Mouse (Mus musculus) liver, embryonic 12.5 days (tissue): Measurements from ENCODE around the gene Dpy19l2. TPM values are rescaled to one million over a fixed set of nuclear protein-coding genes. Genes with fewer than 3 reads are reported as not detected.

Experiments
- ATAC-seq: fragments of 200-750 bp; cut with Nextera tagmentation; 2 replicates; pipeline ENCODE4 v1.8.0; 2017; ENCODE audit warnings: moderate number of reproducible peaks, mild to moderate bottlenecking, moderate library complexity
- H3K27ac ChIP-seq: fragments of 300-500 bp; sonication (generic); 2 replicates; pipeline ENCODE4 v1.5.1; 2016; ENCODE audit warnings: mild to moderate bottlenecking
- H3K27me3 ChIP-seq: fragments of 300-500 bp; sonication (generic); replicated peaks from 2 replicates; pipeline ENCODE4 v1.6.1; 2016; ENCODE audit warnings: mild to moderate bottlenecking, moderate library complexity
- H3K36me3 ChIP-seq: fragments of 300-500 bp; sonication (generic); 2 replicates; pipeline ENCODE4 v1.6.1; 2016; ENCODE audit warnings: mild to moderate bottlenecking, moderate library complexity
- H3K4me1 ChIP-seq: fragments of 300-500 bp; sonication (generic); 2 replicates; pipeline ENCODE4 v1.6.1; 2016
- H3K4me2 ChIP-seq: fragments of 300-500 bp; sonication (generic); 2 replicates; pipeline ENCODE4 v1.6.1; 2016; ENCODE audit warnings: mild to moderate bottlenecking, moderate library complexity
- H3K4me3 ChIP-seq: fragments of 300-500 bp; sonication (generic); 2 replicates; pipeline ENCODE4 v1.5.1; 2016; ENCODE audit warnings: mild to moderate bottlenecking, moderate library complexity
- H3K9ac ChIP-seq: fragments of 300-500 bp; sonication (generic); 2 replicates; pipeline ENCODE4 v1.6.1; 2016; ENCODE audit warnings: mild to moderate bottlenecking, moderate library complexity
- H3K9me3 ChIP-seq: fragments of 300-500 bp; sonication (generic); replicated peaks from 2 replicates; pipeline ENCODE4 v1.6.1; 2016; ENCODE audit warnings: mild to moderate bottlenecking, moderate library complexity
- WGBS: fragments of 180-500 bp; shearing (Covaris S2); methylation state at CpG from one replicate; pipeline ENCODE4 v1.1.7; 2016; ENCODE audit not compliant: insufficient replicate concordance; 5-methylcytosine and 5-hydroxymethylcytosine counted together
- polyA plus RNA-seq: library from polyadenylated mRNA; unstranded; fragments of >200 nt; fragmentation: Nextera tagmentation; extraction: Ambion mirVana; gene quantifications from 2 replicates; pipeline ENCODE4 v1.2.1, GENCODE M21; 2016

Dpy19l2 gene
- polyA plus RNA-seq, 1 experiment from 2014 or later, result 0.06 TPM

DNA sequence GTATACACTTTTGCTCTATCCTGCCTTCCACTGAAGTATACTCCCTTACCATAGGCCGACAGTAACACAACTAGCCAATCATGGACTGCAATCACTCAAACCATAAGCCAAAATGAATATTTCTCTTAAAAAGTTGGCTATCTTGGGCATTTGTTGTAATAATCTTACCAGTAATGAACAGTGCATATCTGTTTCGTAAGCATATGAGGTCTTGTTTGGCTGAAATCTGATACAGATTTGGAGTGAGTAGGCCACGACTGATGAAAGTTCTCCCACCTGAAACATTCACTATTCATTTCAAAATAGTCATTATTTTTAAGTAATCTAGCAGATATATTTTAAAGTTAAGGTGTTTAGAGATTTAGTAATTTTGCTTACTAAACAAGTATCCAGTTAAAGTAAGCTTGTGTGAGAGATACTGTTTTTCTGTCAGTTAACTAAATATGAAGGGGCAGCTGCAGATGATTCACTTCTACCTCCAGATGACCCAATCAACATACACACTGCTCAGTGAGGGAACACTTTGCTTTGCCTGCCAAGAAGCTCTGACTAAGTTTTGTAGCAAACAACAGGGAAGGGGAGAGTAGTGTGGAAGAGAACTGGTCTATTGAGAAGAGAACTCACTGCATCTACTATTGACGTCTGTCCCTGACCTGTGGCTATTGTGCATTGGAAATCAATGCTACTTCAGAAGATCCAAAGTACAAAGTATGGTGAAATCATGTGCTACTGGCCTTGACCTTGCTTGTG is 184.5 kb downstream of the Dpy19l2 start:
- WGBS, result 74% methylated on average over 4 of the region's 4 CpGs
- H3K27ac ChIP-seq, result no peak overlapping the region
- no peak for ATAC-seq
- H3K4me3 ChIP-seq, result no peak overlapping the region
- no peaks in the 10 kb centered on the region for H3K36me3 ChIP-seq
- no peak overlapping the region for H3K4me2 ChIP-seq
- H3K9ac ChIP-seq, result no peak overlapping the region
- H3K27me3 ChIP-seq, result no peaks in the 10 kb centered on the region
- no peaks in the 10 kb centered on the region for H3K4me1 ChIP-seq
- H3K9me3 ChIP-seq, result no peaks in the 10 kb centered on the region

DNA sequence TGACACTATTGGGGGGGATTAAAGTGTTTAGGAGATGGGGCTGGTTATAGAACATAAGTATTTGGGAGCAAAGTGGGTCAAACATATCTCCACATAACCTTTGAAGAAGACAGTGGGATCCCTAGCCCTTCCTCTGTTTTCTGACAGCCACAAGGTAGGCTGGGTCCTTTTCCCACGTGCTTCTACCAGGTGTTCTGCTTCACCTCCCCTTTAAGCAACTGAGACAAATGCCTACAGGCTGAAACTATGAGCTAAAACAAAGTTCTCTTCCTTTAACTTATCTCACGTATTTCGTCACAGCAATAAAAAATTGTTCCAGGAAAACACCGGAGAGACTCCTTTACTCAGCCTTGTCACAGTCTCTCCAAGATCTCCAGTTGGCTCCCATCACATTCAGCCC is 187.2 kb downstream of the Dpy19l2 start:
- ATAC-seq, result no peak
- no peaks in the 10 kb centered on the region for H3K36me3 ChIP-seq
- no peaks in the 10 kb centered on the region for H3K9me3 ChIP-seq
- WGBS, result 72% methylated on average over 4 of the region's 4 CpGs
- H3K9ac ChIP-seq, result no peak overlapping the region
- no peak overlapping the region for H3K27ac ChIP-seq
- H3K4me2 ChIP-seq, result no peak overlapping the region
- H3K27me3 ChIP-seq, result no peaks in the 10 kb centered on the region
- no peak overlapping the region for H3K4me3 ChIP-seq
- H3K4me1 ChIP-seq, result 0 out of 2 replicates have a peak, but pooled peaks cover 8% of the 10 kb centered on the region

Other genes with a start within 250 kb of the Dpy19l2 start
- gene Dpy19l1, start 193.2 kb downstream of the Dpy19l2 start, polyA plus RNA-seq, result 27.4 and 30.8 TPM in 2 replicates
- not detected in 2 replicates for gene Cypt4, start 71.1 kb downstream of the Dpy19l2 start, polyA plus RNA-seq
- gene Tbx20, start 78.0 kb upstream of the Dpy19l2 start, polyA plus RNA-seq, result 1.8 and 1.9 TPM in 2 replicates